Mouse (Mus musculus): Measurements from ENCODE around the gene Myo16.

DNA sequence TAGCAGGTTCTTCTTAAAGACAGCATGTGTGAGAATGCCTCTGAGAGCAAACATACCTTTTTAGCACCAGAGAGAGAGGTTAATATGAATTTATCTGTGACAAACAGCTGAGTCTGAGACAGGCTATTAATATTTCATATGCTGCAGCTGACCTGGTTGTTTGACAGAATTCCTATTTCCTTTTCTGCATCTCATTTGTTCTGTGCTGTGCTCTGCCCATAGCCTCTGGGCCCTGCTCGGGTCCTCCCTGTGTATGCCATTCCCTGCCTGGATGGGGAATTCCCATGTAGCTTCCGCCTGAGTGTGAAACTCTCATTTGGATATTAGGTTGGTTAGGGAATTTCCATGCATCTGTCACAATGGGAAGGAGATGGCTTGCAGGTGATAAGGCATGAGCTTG, 240.8 kb downstream of the Myo16 start:
- TF ChIP-seq CTCF (IDR thresholded peaks at IDR 0.05; ENCODE audit: low read depth), result no peak
- no peak for TF ChIP-seq EP300 (IDR thresholded peaks at IDR 0.05; ENCODE audit: low read depth)
